29 mouse cellular contexts compared by ENCODE assay signal in the genomic region with DNA sequence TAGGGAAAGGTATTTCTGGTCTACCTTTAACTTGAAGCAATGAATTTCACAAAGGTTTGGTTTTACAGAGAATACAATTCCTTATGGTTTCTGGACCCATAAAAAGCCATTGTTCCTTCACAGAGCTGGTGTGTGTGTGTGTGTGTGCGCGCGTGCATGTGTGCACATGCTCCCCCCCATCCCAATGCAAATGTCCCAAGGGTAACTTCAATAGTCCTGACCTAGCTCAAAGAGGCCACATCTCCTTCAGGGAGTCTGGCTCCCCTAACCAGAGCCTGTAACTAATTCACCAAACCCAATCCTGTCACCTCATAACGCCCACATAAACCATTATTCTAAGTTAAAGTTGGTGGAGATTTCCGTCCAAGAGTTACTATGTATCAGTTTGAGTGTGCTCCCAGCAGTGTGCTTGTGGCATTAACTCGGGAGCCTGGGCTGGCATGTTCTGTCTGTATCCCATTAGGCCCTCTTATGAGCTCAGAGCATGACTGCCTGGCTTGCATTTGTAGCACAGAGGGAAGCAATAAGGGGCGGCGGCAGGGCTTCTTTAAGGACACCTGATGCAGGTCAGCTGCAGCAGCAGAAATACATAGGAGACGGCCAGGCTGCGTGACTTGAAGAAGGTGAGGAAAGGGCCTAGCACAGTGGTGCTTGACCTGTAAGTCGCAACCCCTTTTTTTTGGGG.
DNase-seq lines count a peak whose midpoint lies in the region; ATAC-seq lines count a peak whose summit lies in the region.
"Had no signal": no experiment of that assay in that cellular context is flagged by ENCODE, and none has a peak within 500 bp of the region (broad histone marks: within the 10 kb centered on the region; RNA-seq: fewer than 3 reads in every experiment).

No protein-coding gene starts in this region.

- no peak overlapping the region for H3K9ac ChIP-seq in embryonic facial prominence, embryonic 11.5 days (replicated peaks; ENCODE audit: low read length)
- H3K9ac ChIP-seq in limb, embryonic 13.5 days = no peak overlapping the region
- no peak overlapping the region for H3K9ac ChIP-seq in hindbrain, embryonic 14.5 days
- H3K9ac ChIP-seq: embryonic facial prominence, embryonic 13.5 days; forebrain, embryonic 13.5 days; heart, embryonic 12.5 days; heart, embryonic 15.5 days; hindbrain, embryonic 15.5 days had no signal

- no peak for ATAC-seq in embryonic facial prominence, embryonic 11.5 days (replicated peaks; ENCODE audit: insufficient number of reproducible peaks, low FRiP score, low TSS enrichment, low read depth)
- ATAC-seq in limb, embryonic 13.5 days (ENCODE audit: low FRiP score, low read depth) = peak; percentile 71; the same call in 1 of the 2 replicates
- ATAC-seq in hindbrain, embryonic 14.5 days (ENCODE audit: low FRiP score) = no peak
- ATAC-seq: forebrain, embryonic 13.5 days; forebrain, embryonic 16.5 days; Patski had no signal

- H3K4me1 ChIP-seq in embryonic facial prominence, embryonic 11.5 days (ENCODE audit: control insufficient read depth, insufficient read depth, low read length) = no peaks in the 10 kb centered on the region
- peaks cover 26% of the 10 kb centered on the region for H3K4me1 ChIP-seq in limb, embryonic 10.5 days
- H3K4me1 ChIP-seq in limb, embryonic 13.5 days = peaks cover 47% of the 10 kb centered on the region
- H3K4me1 ChIP-seq in hindbrain, embryonic 14.5 days (replicated peaks; ENCODE audit: control insufficient read depth, insufficient read depth, low read length) = peaks cover 10% of the 10 kb centered on the region; the same call in 1 of the 2 replicates
- H3K4me1 ChIP-seq: forebrain, embryonic 13.5 days had no signal

- DNase-seq in heart, adult 11 months = peak; percentile 89
- DNase-seq in heart, postnatal 36 days = no peak
- peak; percentile 74 for DNase-seq in embryonic facial prominence, embryonic 11.5 days (ENCODE audit: low spot score)
- DNase-seq in limb, embryonic 10.5 days (ENCODE audit: low spot score) = peak; percentile 61
- no peak for DNase-seq in thymus, postnatal 14 days
- no peak for DNase-seq in right cerebral cortex, adult 2 months (ENCODE audit: low spot score in 2 of 2)
- no peak for DNase-seq in hindbrain, embryonic 14.5 days (ENCODE audit: low spot score)
- DNase-seq: adrenal gland, postnatal 10 days; adrenal gland, postnatal 36 days; B cell, adult 2 months; cerebellum, adult 2 months; cerebellum, adult 9-11 months; cerebellum, postnatal 25 days; gastrocnemius, adult 2 months; gastrocnemius, postnatal 14 days; heart, adult 18-20 months; heart, postnatal 10 days; heart, postnatal 4 days had no signal

- no peak overlapping the region for H3K27ac ChIP-seq in embryonic facial prominence, embryonic 11.5 days (replicated peaks; ENCODE audit: low read depth, low read length)
- H3K27ac ChIP-seq in limb, embryonic 10.5 days = peak overlapping the region; percentile 47; the same call in 1 of the 2 replicates
- H3K27ac ChIP-seq in limb, embryonic 13.5 days = peak overlapping the region; percentile 28; the same call in 1 of the 2 replicates
- no peak overlapping the region for H3K27ac ChIP-seq in hindbrain, embryonic 14.5 days
- H3K27ac ChIP-seq: embryonic facial prominence, embryonic 13.5 days; forebrain, embryonic 10.5 days; forebrain, embryonic 13.5 days; gastrocnemius, adult 2 months; heart, embryonic 15.5 days; hindbrain, embryonic 15.5 days had no signal

- H3K9me3 ChIP-seq in embryonic facial prominence, embryonic 11.5 days (replicated peaks; ENCODE audit: control insufficient read depth, low read length) = no peaks in the 10 kb centered on the region
- H3K9me3 ChIP-seq in limb, embryonic 10.5 days (replicated peaks) = no peaks in the 10 kb centered on the region
- no peaks in the 10 kb centered on the region for H3K9me3 ChIP-seq in limb, embryonic 13.5 days
- H3K9me3 ChIP-seq in hindbrain, embryonic 14.5 days (ENCODE audit: control insufficient read depth, low read length) = no peaks in the 10 kb centered on the region
- H3K9me3 ChIP-seq: embryonic facial prominence, embryonic 13.5 days; forebrain, embryonic 10.5 days; forebrain, embryonic 13.5 days; G1E; heart, embryonic 12.5 days; heart, embryonic 15.5 days; hindbrain, embryonic 15.5 days had no signal

- no peaks in the 10 kb centered on the region for H3K27me3 ChIP-seq in embryonic facial prominence, embryonic 11.5 days (ENCODE audit: control insufficient read depth, insufficient read depth, low read length)
- no peaks in the 10 kb centered on the region for H3K27me3 ChIP-seq in limb, embryonic 10.5 days (ENCODE audit: low read depth, poor library complexity, severe bottlenecking)
- no peaks in the 10 kb centered on the region for H3K27me3 ChIP-seq in limb, embryonic 13.5 days
- no peaks in the 10 kb centered on the region for H3K27me3 ChIP-seq in hindbrain, embryonic 14.5 days (ENCODE audit: control insufficient read depth, insufficient read depth, low read length)
- H3K27me3 ChIP-seq: CH12.LX; embryonic facial prominence, embryonic 13.5 days; forebrain, embryonic 13.5 days; heart, embryonic 12.5 days; heart, embryonic 15.5 days; hindbrain, embryonic 15.5 days had no signal

- no peaks in the 10 kb centered on the region for H3K36me3 ChIP-seq in embryonic facial prominence, embryonic 11.5 days (replicated peaks; ENCODE audit: control insufficient read depth, insufficient read depth, low read depth, low read length)
- H3K36me3 ChIP-seq in limb, embryonic 10.5 days = no peaks in the 10 kb centered on the region
- H3K36me3 ChIP-seq in limb, embryonic 13.5 days = no peaks in the 10 kb centered on the region
- no peaks in the 10 kb centered on the region for H3K36me3 ChIP-seq in hindbrain, embryonic 14.5 days (replicated peaks; ENCODE audit: control insufficient read depth, insufficient read depth)
- H3K36me3 ChIP-seq: embryonic facial prominence, embryonic 13.5 days; forebrain, embryonic 10.5 days; G1E; heart, embryonic 12.5 days; heart, embryonic 15.5 days; hindbrain, embryonic 15.5 days had no signal

- H3K4me2 ChIP-seq in embryonic facial prominence, embryonic 11.5 days (ENCODE audit: low read depth, low read length) = no peak overlapping the region
- H3K4me2 ChIP-seq in limb, embryonic 13.5 days (replicated peaks) = no peak overlapping the region
- no peak overlapping the region for H3K4me2 ChIP-seq in hindbrain, embryonic 14.5 days (replicated peaks)
- H3K4me2 ChIP-seq: embryonic facial prominence, embryonic 13.5 days; forebrain, embryonic 13.5 days; heart, embryonic 12.5 days; heart, embryonic 15.5 days; hindbrain, embryonic 15.5 days had no signal

- intact Hi-C loops in heart, postnatal 36 days (cut with DNase I) = no loop called here

- WGBS in embryonic facial prominence, embryonic 11.5 days = 79% methylated on average over 11 of the region's 11 CpGs
- 76% methylated on average over 11 of the region's 11 CpGs for WGBS in limb, embryonic 10.5 days
- WGBS in limb, embryonic 13.5 days = 38% methylated on average over 11 of the region's 11 CpGs
- 92% methylated on average over 11 of the region's 11 CpGs for WGBS in hindbrain, embryonic 14.5 days

- no peak overlapping the region for H3K4me3 ChIP-seq in embryonic facial prominence, embryonic 11.5 days (ENCODE audit: low read depth, low read length)
- no peak overlapping the region for H3K4me3 ChIP-seq in limb, embryonic 10.5 days
- H3K4me3 ChIP-seq in limb, embryonic 13.5 days = no peak overlapping the region
- H3K4me3 ChIP-seq in hindbrain, embryonic 14.5 days (replicated peaks; ENCODE audit: low read length) = no peak overlapping the region
- H3K4me3 ChIP-seq: embryonic facial prominence, embryonic 13.5 days; forebrain, embryonic 10.5 days; forebrain, embryonic 13.5 days; gastrocnemius, adult 2 months; heart, embryonic 12.5 days; heart, embryonic 15.5 days; hindbrain, embryonic 15.5 days had no signal

Comparison
In these comparisons a context has a peak if more than half of its experiments do, and no peak if none do; other contexts are left out.
1. DNase-seq: peak in heart, adult 11 months (single experiment), embryonic facial prominence, embryonic 11.5 days (single experiment) and limb, embryonic 10.5 days (single experiment); none in heart, postnatal 36 days (0 of 2), thymus, postnatal 14 days (single experiment), right cerebral cortex, adult 2 months (0 of 2) and hindbrain, embryonic 14.5 days (single experiment).
2. H3K27ac ChIP-seq: peak in limb, embryonic 10.5 days (single experiment) and limb, embryonic 13.5 days (single experiment); none in embryonic facial prominence, embryonic 11.5 days (single experiment) and hindbrain, embryonic 14.5 days (single experiment).